Mouse (Mus musculus) hindbrain, embryonic 12.5 days (tissue): ENCODE measurements around the gene Cd81. TPM values are rescaled to one million over a fixed set of nuclear protein-coding genes. Genes with fewer than 3 reads are reported as not detected.

Source experiments
- ATAC-seq: fragments of 200-750 bp; cut with Nextera tagmentation; 2 replicates; pipeline ENCODE4 v1.8.0; 2017; ENCODE audit warnings: moderate TSS enrichment; ENCODE audit not compliant: low FRiP score
- H3K27ac ChIP-seq: fragments of 300-500 bp; sonication (generic); 2 replicates; pipeline ENCODE4 v1.5.1; 2016; ENCODE audit warnings: mild to moderate bottlenecking
- H3K27me3 ChIP-seq: fragments of 300-500 bp; sonication (generic); 2 replicates; pipeline ENCODE4 v1.6.1; 2016; ENCODE audit warnings: mild to moderate bottlenecking
- H3K36me3 ChIP-seq: fragments of 300-500 bp; sonication (generic); 2 replicates; pipeline ENCODE4 v1.6.1; 2016; ENCODE audit warnings: mild to moderate bottlenecking
- H3K4me1 ChIP-seq: fragments of 300-500 bp; sonication (generic); 2 replicates; pipeline ENCODE4 v1.6.1; 2016
- H3K4me2 ChIP-seq: fragments of 300-500 bp; sonication (generic); replicated peaks from 2 replicates; pipeline ENCODE4 v1.6.1; 2016; ENCODE audit warnings: mild to moderate bottlenecking
- H3K4me3 ChIP-seq: fragments of 300-500 bp; sonication (generic); 2 replicates; pipeline ENCODE4 v1.5.1; 2016; ENCODE audit warnings: mild to moderate bottlenecking
- H3K9ac ChIP-seq: fragments of 300-500 bp; sonication (generic); 2 replicates; pipeline ENCODE4 v1.6.1; 2016; ENCODE audit warnings: mild to moderate bottlenecking, moderate library complexity
- H3K9me3 ChIP-seq: fragments of 300-500 bp; sonication (generic); replicated peaks from 2 replicates; pipeline ENCODE4 v1.6.1; 2016; ENCODE audit warnings: mild to moderate bottlenecking
- WGBS: fragments of 180-500 bp; shearing (Covaris S2); methylation state at CpG from one replicate; pipeline ENCODE4 v1.1.7; 2016; 5-methylcytosine and 5-hydroxymethylcytosine counted together
- polyA plus RNA-seq: library from polyadenylated mRNA; unstranded; fragments of >200 nt; fragmentation: Nextera tagmentation; extraction: Ambion mirVana; gene quantifications from 2 replicates; pipeline ENCODE4 v1.2.1, GENCODE M21; 2016

Cd81 gene
- polyA plus RNA-seq, 1 experiment from 2014 or later = 251 TPM

- Histone ChIP-seq H3K4me1 (no peaks in the 10 kb centered on the region), H3K27me3 (no peaks in the 10 kb centered on the region), H3K4me3 (no peak overlapping the region), H3K4me2 (no peak overlapping the region), H3K36me3 (no peaks in the 10 kb centered on the region), H3K9me3 (no peaks in the 10 kb centered on the region), H3K9ac (no peak overlapping the region), H3K27ac (no peak overlapping the region)
- WGBS = 58% methylated on average over 1 of the region's 1 CpGs
- ATAC-seq = no peak
Measured at GRCm38 (mm10) chr7:143095554-143095907, 43.0 kb downstream of the Cd81 start.

GRCm38 (mm10) chr7:143100759-143101158, 48.2 kb downstream of the Cd81 start:
- Histone ChIP-seq H3K27me3 (peaks cover 14% of the 10 kb centered on the region), H3K4me3 (no peak overlapping the region), H3K4me1 (no peaks in the 10 kb centered on the region), H3K9ac (no peak overlapping the region), H3K27ac (no peak overlapping the region), H3K9me3 (no peaks in the 10 kb centered on the region), H3K4me2 (no peak overlapping the region), H3K36me3 (no peaks in the 10 kb centered on the region)
- 78% methylated on average over 4 of the region's 4 CpGs for WGBS
- no peak for ATAC-seq

GRCm38 (mm10) chr7:143105258-143105897, 52.8 kb downstream of the Cd81 start:
- H3K9ac ChIP-seq = no peak overlapping the region
- H3K9me3 ChIP-seq = no peaks in the 10 kb centered on the region
- no peak overlapping the region for H3K4me3 ChIP-seq
- ATAC-seq = no peak
- no peak overlapping the region for H3K4me2 ChIP-seq
- H3K27ac ChIP-seq = no peak overlapping the region
- peaks cover 8% of the 10 kb centered on the region for H3K4me1 ChIP-seq
- peaks cover 55% of the 10 kb centered on the region for H3K27me3 ChIP-seq
- H3K36me3 ChIP-seq = no peaks in the 10 kb centered on the region
- WGBS = 74% methylated on average over 11 of the region's 11 CpGs

DNA sequence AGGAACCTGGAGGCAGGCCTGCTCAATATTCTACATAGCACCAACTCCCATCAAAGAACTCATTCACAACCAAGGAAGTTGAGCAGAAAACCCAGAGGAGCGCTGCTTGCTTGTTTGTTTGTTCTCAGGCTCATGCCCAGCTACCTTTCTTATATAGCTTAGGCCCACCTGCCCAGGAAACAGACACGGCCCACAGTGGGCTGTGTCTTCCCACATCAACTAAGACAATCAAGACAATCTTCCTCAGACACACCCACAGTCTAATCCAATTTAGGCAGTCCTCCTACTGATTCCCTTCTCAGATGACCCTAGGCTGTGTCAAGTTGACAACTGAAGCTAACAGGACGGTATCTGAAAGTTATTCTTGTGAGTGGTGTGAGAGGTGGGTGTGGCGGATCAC, 53.5 kb downstream of the Cd81 start, which contains the start of gene Kcnq1:
Gene Kcnq1 (plus strand): TSS at position 301 of the 400 bp plus-strand sequence.
- no peak within 1 kb of the TSS for H3K27ac ChIP-seq
- peaks cover 8% of the 10 kb centered on the region for H3K4me1 ChIP-seq
- H3K4me3 ChIP-seq = peak within 1 kb of the TSS; percentile 26
- WGBS = 69% methylated on average over 4 of the region's 4 CpGs
- H3K9ac ChIP-seq = no peak within 1 kb of the TSS
- peaks cover 55% of the 10 kb centered on the region for H3K27me3 ChIP-seq
- ATAC-seq = no peak
- H3K4me2 ChIP-seq = peak within 1 kb of the TSS; percentile 55
- no peaks in the 10 kb centered on the region for H3K9me3 ChIP-seq
- H3K36me3 ChIP-seq = no peaks in the 10 kb centered on the region

DNA sequence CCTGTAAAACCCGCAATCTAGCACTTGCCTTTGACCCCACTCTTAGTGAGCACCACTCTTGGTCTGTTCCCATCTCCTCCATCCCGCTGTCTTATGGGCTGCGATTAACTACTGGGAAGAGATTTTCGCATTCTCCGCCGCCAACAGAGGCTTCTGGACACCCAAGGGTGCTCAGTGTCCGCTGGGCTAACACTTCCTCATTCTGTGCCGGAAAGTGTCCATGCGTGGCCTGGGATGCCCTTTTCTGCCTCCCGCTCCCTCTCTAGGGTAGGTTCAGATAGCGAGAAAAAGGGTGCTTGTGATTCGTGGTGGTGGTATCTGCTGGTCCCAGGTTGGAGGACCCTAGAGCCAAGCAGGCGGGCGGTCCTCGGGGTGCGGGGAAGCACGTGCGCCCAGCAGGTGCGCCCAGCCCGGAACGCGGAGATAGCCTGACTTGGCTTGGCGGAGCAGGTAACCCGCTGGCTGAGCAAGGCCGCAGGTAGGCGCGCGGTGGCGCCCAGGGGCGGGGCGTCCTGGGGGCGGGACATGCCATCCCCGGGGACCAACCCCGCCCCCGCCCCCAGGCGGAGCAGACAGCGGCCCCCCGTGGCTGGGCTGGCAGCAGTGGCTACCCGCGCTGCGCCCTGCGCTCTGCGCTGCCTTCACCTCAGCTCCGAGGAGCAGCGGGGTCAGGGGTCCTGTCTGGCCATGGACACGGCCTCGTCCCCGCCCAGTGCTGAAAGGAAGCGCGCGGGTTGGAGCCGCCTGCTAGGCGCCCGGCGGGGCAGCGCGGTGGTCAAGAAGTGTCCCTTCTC, 54.3 kb downstream of the Cd81 start:
- Histone ChIP-seq H3K36me3 (no peaks in the 10 kb centered on the region), H3K9ac (no peak overlapping the region), H3K4me3 (peak overlapping the region; percentile 26), H3K27me3 (peaks cover 55% of the 10 kb centered on the region), H3K4me2 (peak overlapping the region; percentile 55), H3K9me3 (no peaks in the 10 kb centered on the region), H3K4me1 (peaks cover 8% of the 10 kb centered on the region), H3K27ac (no peak overlapping the region)
- 6% methylated on average over 55 of the region's 57 CpGs for WGBS
- ATAC-seq = no peak

DNA sequence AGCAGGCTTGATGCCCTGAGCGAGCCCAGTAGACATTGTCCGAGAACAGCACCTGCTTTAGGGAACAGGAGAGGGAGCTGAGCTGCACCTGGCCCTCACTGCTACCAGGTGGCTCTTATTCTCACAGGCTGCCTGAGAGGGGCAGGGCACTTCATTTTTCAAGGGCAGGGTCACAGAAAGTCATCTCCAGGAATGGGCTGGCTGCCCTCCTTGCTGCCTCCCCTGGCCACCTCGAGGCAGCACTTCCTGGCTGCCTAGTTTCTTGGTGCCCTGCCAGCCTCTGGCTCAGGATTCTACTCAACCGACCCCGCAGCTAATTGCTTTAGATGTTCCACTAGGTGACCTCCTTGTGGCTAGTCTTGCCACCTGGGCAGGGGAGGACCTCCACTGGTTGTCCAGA, 55.7 kb downstream of the Cd81 start:
- peaks cover 8% of the 10 kb centered on the region for H3K4me1 ChIP-seq
- peaks cover 55% of the 10 kb centered on the region for H3K27me3 ChIP-seq
- H3K9me3 ChIP-seq = no peaks in the 10 kb centered on the region
- H3K27ac ChIP-seq = no peak overlapping the region
- 42% methylated on average over 5 of the region's 5 CpGs for WGBS
- H3K9ac ChIP-seq = no peak overlapping the region
- H3K36me3 ChIP-seq = no peaks in the 10 kb centered on the region
- H3K4me2 ChIP-seq = no peak overlapping the region
- ATAC-seq = no peak
- no peak overlapping the region for H3K4me3 ChIP-seq

- Histone ChIP-seq H3K27ac (no peak overlapping the region), H3K36me3 (no peaks in the 10 kb centered on the region), H3K4me1 (peaks cover 8% of the 10 kb centered on the region), H3K9me3 (no peaks in the 10 kb centered on the region), H3K27me3 (peaks cover 55% of the 10 kb centered on the region), H3K4me2 (no peak overlapping the region), H3K4me3 (no peak overlapping the region), H3K9ac (no peak overlapping the region)
- WGBS = 23% methylated on average over 3 of the region's 3 CpGs
- ATAC-seq = no peak
Measured at GRCm38 (mm10) chr7:143108996-143109660, 56.6 kb downstream of the Cd81 start.

GRCm38 (mm10) chr7:143109696-143110095, 57.2 kb downstream of the Cd81 start:
- WGBS = 56% methylated on average over 3 of the region's 3 CpGs
- peaks cover 52% of the 10 kb centered on the region for H3K27me3 ChIP-seq

DNA sequence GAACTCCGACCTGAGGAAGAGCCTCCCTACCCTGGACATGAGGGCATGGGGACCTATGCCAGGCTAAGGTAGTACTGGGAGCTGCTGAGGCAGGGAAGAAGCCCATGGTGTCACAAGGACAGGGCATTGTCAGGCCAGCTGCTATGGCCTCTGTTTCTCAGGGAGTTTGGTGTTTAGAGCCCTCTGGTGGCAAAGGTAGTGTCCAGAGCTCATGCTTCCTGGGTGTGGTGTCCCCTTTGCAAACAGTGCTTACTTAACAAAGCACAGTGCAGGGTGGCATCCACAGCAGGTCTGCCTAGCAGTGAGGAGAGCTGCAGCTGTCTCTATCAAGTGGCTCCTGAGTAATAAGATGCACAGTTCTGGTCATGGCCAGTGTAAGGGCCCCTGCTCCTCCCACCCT, 58.3 kb downstream of the Cd81 start:
- 74% methylated on average over 1 of the region's 1 CpGs for WGBS
- Histone ChIP-seq H3K27ac (no peak overlapping the region), H3K9ac (no peak overlapping the region), H3K27me3 (peaks cover 41% of the 10 kb centered on the region), H3K36me3 (no peaks in the 10 kb centered on the region), H3K4me1 (peaks cover 8% of the 10 kb centered on the region), H3K4me3 (no peak overlapping the region), H3K9me3 (0 out of 2 replicates have a peak, but pooled peaks cover 3% of the 10 kb centered on the region), H3K4me2 (no peak overlapping the region)
- no peak for ATAC-seq

More at GRCm38 (mm10) chr7:143109696-143110095, 57.2 kb downstream of the Cd81 start:
- Histone ChIP-seq H3K4me1 (peaks cover 8% of the 10 kb centered on the region), H3K36me3 (no peaks in the 10 kb centered on the region), H3K9me3 (no peaks in the 10 kb centered on the region), H3K4me2 (no peak overlapping the region), H3K9ac (no peak overlapping the region), H3K4me3 (no peak overlapping the region), H3K27ac (no peak overlapping the region)
- ATAC-seq = no peak

DNA sequence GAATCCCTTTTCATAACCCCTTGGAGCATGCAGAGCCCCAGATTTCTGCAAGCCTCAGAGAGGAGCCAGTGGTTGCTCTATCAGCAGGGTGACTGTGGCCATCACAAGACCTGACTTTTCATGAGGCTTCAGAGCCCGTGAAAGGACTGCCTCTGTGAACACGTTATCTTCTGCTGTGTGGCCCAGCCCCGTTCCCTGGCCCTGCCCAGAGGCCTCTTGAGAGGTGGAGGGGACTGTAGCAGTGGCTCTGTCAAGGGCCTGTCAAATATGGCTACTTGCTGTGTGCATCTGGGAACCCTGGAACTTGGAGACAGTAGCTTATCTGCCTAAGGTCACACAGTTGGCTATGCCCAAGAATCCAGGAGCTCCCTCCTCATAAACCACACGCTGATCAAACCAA, 59.2 kb downstream of the Cd81 start:
- Histone ChIP-seq H3K27me3 (peaks cover 31% of the 10 kb centered on the region), H3K9ac (no peak overlapping the region), H3K4me3 (no peak overlapping the region), H3K27ac (no peak overlapping the region), H3K9me3 (0 out of 2 replicates have a peak, but pooled peaks cover 3% of the 10 kb centered on the region), H3K4me1 (peaks cover 8% of the 10 kb centered on the region), H3K36me3 (no peaks in the 10 kb centered on the region), H3K4me2 (no peak overlapping the region)
- no peak for ATAC-seq
- 74% methylated on average over 4 of the region's 4 CpGs for WGBS

GRCm38 (mm10) chr7:143112395-143112794, 59.9 kb downstream of the Cd81 start:
- Histone ChIP-seq H3K27ac (no peak overlapping the region), H3K9ac (no peak overlapping the region), H3K27me3 (peaks cover 25% of the 10 kb centered on the region), H3K4me1 (peaks cover 2% of the 10 kb centered on the region), H3K36me3 (no peaks in the 10 kb centered on the region), H3K4me2 (no peak overlapping the region), H3K4me3 (no peak overlapping the region), H3K9me3 (0 out of 2 replicates have a peak, but pooled peaks cover 3% of the 10 kb centered on the region)
- WGBS = 53% methylated on average over 1 of the region's 1 CpGs
- ATAC-seq = no peak

- Histone ChIP-seq H3K9me3 (0 out of 2 replicates have a peak, but pooled peaks cover 3% of the 10 kb centered on the region), H3K36me3 (no peaks in the 10 kb centered on the region), H3K27ac (no peak overlapping the region), H3K9ac (no peak overlapping the region), H3K4me3 (no peak overlapping the region), H3K27me3 (peaks cover under 1% of the 10 kb centered on the region), H3K4me1 (0 out of 2 replicates have a peak, but pooled peaks cover 5% of the 10 kb centered on the region), H3K4me2 (no peak overlapping the region)
- ATAC-seq = no peak
Measured at GRCm38 (mm10) chr7:143114773-143115172, 62.2 kb downstream of the Cd81 start.
